ENCODE assay signal across 19 mouse cellular contexts in the genomic region with DNA sequence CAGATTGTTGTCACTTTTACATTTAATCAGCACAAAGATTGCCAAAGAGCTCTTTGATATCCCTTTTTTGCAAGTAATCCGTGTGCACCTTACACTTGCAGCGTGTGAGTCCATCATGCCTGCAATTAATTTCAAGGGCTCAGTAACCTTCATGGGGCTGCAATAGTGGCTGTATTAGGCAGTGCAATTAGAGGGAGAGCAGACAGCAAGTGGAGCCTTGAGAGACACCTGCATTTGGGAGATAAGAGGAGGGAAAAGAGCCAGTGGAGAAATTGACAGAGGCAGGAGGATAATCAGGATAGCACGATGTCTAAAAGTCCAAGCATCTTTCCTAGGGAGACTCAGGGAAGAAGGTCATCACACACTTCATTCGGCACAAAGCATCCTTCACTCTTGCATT. TPM values are rescaled to one million over a fixed set of nuclear protein-coding genes. Genes with fewer than 3 reads are reported as not detected.
DNase-seq lines count a peak whose midpoint lies in the region; ATAC-seq and TF ChIP-seq lines count a peak whose summit lies in the region.
"Had no signal": no experiment of that assay in that cellular context is flagged by ENCODE, and none has a peak within 500 bp of the region (broad histone marks: within the 10 kb centered on the region; RNA-seq: fewer than 3 reads in every experiment).

No protein-coding gene starts in this region.

- 71% methylated on average over 4 of the region's 4 CpGs for WGBS in heart, embryonic 11.5 days (ENCODE audit: insufficient replicate concordance)
- WGBS in hindbrain, embryonic 15.5 days, result 51% methylated on average over 4 of the region's 4 CpGs
- WGBS in midbrain, embryonic 16.5 days, result 42% methylated on average over 4 of the region's 4 CpGs

- H3K4me1 ChIP-seq in heart, embryonic 11.5 days (ENCODE audit: control insufficient read depth, insufficient read depth, low read length), result no peaks in the 10 kb centered on the region
- peaks cover 16% of the 10 kb centered on the region for H3K4me1 ChIP-seq in hindbrain, embryonic 15.5 days (replicated peaks)
- H3K4me1 ChIP-seq in midbrain, embryonic 16.5 days (ENCODE audit: control insufficient read depth, insufficient read depth, low read length), result peaks cover 7% of the 10 kb centered on the region; the same call in 1 of the 2 replicates
- H3K4me1 ChIP-seq: embryonic facial prominence, embryonic 15.5 days; limb, embryonic 13.5 days; megakaryocyte, embryonic 14.5 days had no signal

- peak; percentile 41 for DNase-seq in heart, adult 11 months
- DNase-seq in brain, embryonic 14.5 days (ENCODE audit: low read depth), result peak; percentile 62
- no peak for DNase-seq in cerebellum, adult 9-11 months
- no peak for DNase-seq in left cerebral cortex, postnatal 25 days (ENCODE audit: low spot score in 2 of 2)
- DNase-seq: adrenal gland, postnatal 14 days; gastrocnemius, postnatal 10 days; heart, adult 2 months; kidney, adult 2 months; kidney, postnatal 14 days; lung, postnatal 10 days; thymus, postnatal 14 days had no signal

- H3K27me3 ChIP-seq in heart, embryonic 11.5 days (ENCODE audit: control insufficient read depth, insufficient read depth, low read length), result no peaks in the 10 kb centered on the region
- no peaks in the 10 kb centered on the region for H3K27me3 ChIP-seq in hindbrain, embryonic 15.5 days
- no peaks in the 10 kb centered on the region for H3K27me3 ChIP-seq in midbrain, embryonic 16.5 days (ENCODE audit: control insufficient read depth, insufficient read depth, low read depth, low read length)
- H3K27me3 ChIP-seq: CH12.LX; embryonic facial prominence, embryonic 15.5 days; limb, embryonic 13.5 days had no signal

- no peak overlapping the region for H3K27ac ChIP-seq in heart, embryonic 11.5 days (ENCODE audit: low read depth, low read length)
- H3K27ac ChIP-seq in hindbrain, embryonic 15.5 days (replicated peaks), result peak overlapping the region; percentile 79
- peak overlapping the region; percentile 78 for H3K27ac ChIP-seq in midbrain, embryonic 16.5 days (ENCODE audit: low read length)
- H3K27ac ChIP-seq: embryonic facial prominence, embryonic 15.5 days; heart, adult 2 months; limb, embryonic 13.5 days; stomach, postnatal 0 days had no signal

- TF ChIP-seq POLR2A in brain, embryonic 14.5 days (IDR thresholded peaks at IDR 0.05; ENCODE audit: borderline replicate concordance, extremely low read depth, insufficient read depth, insufficient read length, poor library complexity, severe bottlenecking), result no peak

- intact Hi-C loops in left cerebral cortex, postnatal 25 days (cut with DNase I), result no loop called here

- H3K36me3 ChIP-seq in heart, embryonic 11.5 days (ENCODE audit: control insufficient read depth, insufficient read depth, low read length), result no peaks in the 10 kb centered on the region
- H3K36me3 ChIP-seq in hindbrain, embryonic 15.5 days, result no peaks in the 10 kb centered on the region
- H3K36me3 ChIP-seq in midbrain, embryonic 16.5 days (ENCODE audit: control insufficient read depth, insufficient read depth, low read length), result no peaks in the 10 kb centered on the region
- H3K36me3 ChIP-seq: embryonic facial prominence, embryonic 15.5 days; limb, embryonic 13.5 days had no signal

- H3K9me3 ChIP-seq in heart, embryonic 11.5 days (replicated peaks; ENCODE audit: control insufficient read depth, low read length), result no peaks in the 10 kb centered on the region
- H3K9me3 ChIP-seq in hindbrain, embryonic 15.5 days, result no peaks in the 10 kb centered on the region
- H3K9me3 ChIP-seq in midbrain, embryonic 16.5 days (replicated peaks; ENCODE audit: control insufficient read depth, low read length, poor library complexity, severe bottlenecking), result no peaks in the 10 kb centered on the region
- H3K9me3 ChIP-seq: embryonic facial prominence, embryonic 15.5 days; limb, embryonic 13.5 days; megakaryocyte, embryonic 14.5 days had no signal

- H3K4me3 ChIP-seq in heart, embryonic 11.5 days (ENCODE audit: low read depth, low read length), result no peak overlapping the region
- no peak overlapping the region for H3K4me3 ChIP-seq in hindbrain, embryonic 15.5 days
- H3K4me3 ChIP-seq in midbrain, embryonic 16.5 days (ENCODE audit: low read depth, low read length), result no peak overlapping the region
- H3K4me3 ChIP-seq: embryonic facial prominence, embryonic 15.5 days; heart, adult 2 months; limb, embryonic 13.5 days; megakaryocyte, embryonic 14.5 days had no signal

- ATAC-seq in heart, embryonic 11.5 days (replicated peaks; ENCODE audit: insufficient number of reproducible peaks, low FRiP score, low TSS enrichment), result no peak
- peak; percentile 65; the same call in 1 of the 2 replicates for ATAC-seq in hindbrain, embryonic 15.5 days (ENCODE audit: low FRiP score, low read depth)
- ATAC-seq in midbrain, embryonic 16.5 days, result peak; percentile 88

- H3K9ac ChIP-seq in heart, embryonic 11.5 days (ENCODE audit: low read depth, low read length), result no peak overlapping the region
- H3K9ac ChIP-seq in hindbrain, embryonic 15.5 days, result no peak overlapping the region
- H3K9ac ChIP-seq in midbrain, embryonic 16.5 days (ENCODE audit: low read depth, low read length), result no peak overlapping the region
- H3K9ac ChIP-seq: embryonic facial prominence, embryonic 15.5 days; limb, embryonic 13.5 days had no signal

- TF ChIP-seq CTCF in brain, embryonic 14.5 days (IDR thresholded peaks at IDR 0.05; ENCODE audit: borderline replicate concordance, extremely low read depth, insufficient read depth, insufficient read length), result no peak

- no peak overlapping the region for H3K4me2 ChIP-seq in heart, embryonic 11.5 days
- H3K4me2 ChIP-seq in hindbrain, embryonic 15.5 days, result peak overlapping the region; percentile 14; the same call in 1 of the 2 replicates
- H3K4me2 ChIP-seq in midbrain, embryonic 16.5 days (ENCODE audit: low read length), result peak overlapping the region; percentile 29
- H3K4me2 ChIP-seq: embryonic facial prominence, embryonic 15.5 days; limb, embryonic 13.5 days had no signal

RNA-seq across cellular contexts. Expression of a gene that starts 13.2 kb away (rescaled TPM):
- polyA plus RNA-seq in heart, embryonic 11.5 days (2014; fragmentation: Nextera tagmentation; extraction: Ambion mirVana), result 19.3 and 25.6 TPM in 2 replicates
- polyA plus RNA-seq in brain, embryonic 14.5 days (2012; rRNA removed), result 36.5 and 43.3 TPM in 2 replicates
- 29.3 and 31.8 TPM in 2 replicates for polyA plus RNA-seq in hindbrain, embryonic 15.5 days (2015; fragmentation: Nextera tagmentation; extraction: Ambion mirVana)
- 36.7 and 42.8 TPM in 2 replicates for polyA plus RNA-seq in midbrain, embryonic 16.5 days (2015; fragmentation: Nextera tagmentation; extraction: Ambion mirVana)
- 10 to 100 TPM; 64.6 to 77.5 TPM for total RNA-seq in left cerebral cortex, postnatal 25 days (2021)

RNA-seq across cellular contexts. Expression of a gene that starts 15.8 kb away (rescaled TPM):
- polyA plus RNA-seq in heart, embryonic 11.5 days (2014; fragmentation: Nextera tagmentation; extraction: Ambion mirVana), result 3.0 and 4.2 TPM in 2 replicates
- 9.4 and 10.0 TPM in 2 replicates for polyA plus RNA-seq in brain, embryonic 14.5 days (2012; rRNA removed)
- 10.2 and 11.1 TPM in 2 replicates for polyA plus RNA-seq in hindbrain, embryonic 15.5 days (2015; fragmentation: Nextera tagmentation; extraction: Ambion mirVana)
- polyA plus RNA-seq in midbrain, embryonic 16.5 days (2015; fragmentation: Nextera tagmentation; extraction: Ambion mirVana), result 8.9 and 11.2 TPM in 2 replicates
- total RNA-seq in left cerebral cortex, postnatal 25 days (2021), result 10 to 100 TPM; 25.2 to 27.3 TPM

RNA-seq across cellular contexts. Expression of a gene that starts 31.1 kb away (rescaled TPM):
- 5.3 and 6.1 TPM in 2 replicates for polyA plus RNA-seq in heart, embryonic 11.5 days (2014; fragmentation: Nextera tagmentation; extraction: Ambion mirVana)
- polyA plus RNA-seq in brain, embryonic 14.5 days (2012; rRNA removed), result 15.6 and 22.0 TPM in 2 replicates
- 25.6 and 28.9 TPM in 2 replicates for polyA plus RNA-seq in hindbrain, embryonic 15.5 days (2015; fragmentation: Nextera tagmentation; extraction: Ambion mirVana)
- polyA plus RNA-seq in midbrain, embryonic 16.5 days (2015; fragmentation: Nextera tagmentation; extraction: Ambion mirVana), result 27.2 and 29.0 TPM in 2 replicates
- 10 to 100 TPM in 1 of 2 experiments, 1 to 10 TPM in 1; 7.6 to 12.4 TPM for total RNA-seq in left cerebral cortex, postnatal 25 days (2021)

Comparison
In these comparisons a context has a peak if more than half of its experiments do, and no peak if none do; other contexts are left out.
1. DNase-seq: peak in heart, adult 11 months (single experiment) and brain, embryonic 14.5 days (single experiment); none in cerebellum, adult 9-11 months (single experiment) and left cerebral cortex, postnatal 25 days (0 of 2).